In the genomic region with DNA sequence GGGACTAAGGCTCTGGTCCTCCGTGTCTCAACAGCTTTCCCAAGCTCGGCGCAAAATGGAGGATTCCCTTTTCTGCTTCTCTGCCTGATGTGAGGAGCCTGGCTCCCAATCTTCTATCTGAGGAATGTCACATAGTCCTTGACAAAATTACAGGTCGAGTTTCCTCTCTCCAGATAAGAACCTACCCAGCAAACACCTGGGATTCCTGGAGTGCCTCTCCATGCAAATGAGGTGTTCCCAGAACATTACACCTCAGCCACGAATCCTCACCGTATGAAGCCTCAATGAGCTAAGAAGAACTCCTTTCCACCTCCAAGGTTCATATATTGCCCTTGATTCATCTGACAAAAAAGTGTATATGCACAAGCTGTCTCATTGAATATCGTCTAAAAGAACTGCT, we compare ENCODE assay signal across 9 mouse cellular contexts. TPM values are rescaled to one million over a fixed set of nuclear protein-coding genes. Genes with fewer than 3 reads are reported as not detected.
DNase-seq lines count a peak whose midpoint lies in the region; ATAC-seq and TF ChIP-seq lines count a peak whose summit lies in the region.
"Had no signal": no experiment of that assay in that cellular context is flagged by ENCODE, and none has a peak within 500 bp of the region (broad histone marks: within the 10 kb centered on the region; RNA-seq: fewer than 3 reads in every experiment).

No protein-coding gene starts in this region.

- TF ChIP-seq EP300 in lung, postnatal 0 days (IDR thresholded peaks at IDR 0.05) = peak; percentile 56; the same call in 1 of the 2 replicates

- no peak for TF ChIP-seq CTCF in lung, postnatal 0 days (IDR thresholded peaks at IDR 0.05)

- no peaks in the 10 kb centered on the region for H3K4me1 ChIP-seq in neural tube, embryonic 11.5 days (ENCODE audit: control insufficient read depth, insufficient read depth, low read length)
- peaks cover 14% of the 10 kb centered on the region for H3K4me1 ChIP-seq in hindbrain, embryonic 10.5 days (replicated peaks)
- H3K4me1 ChIP-seq in lung, postnatal 0 days (ENCODE audit: insufficient read depth, low read depth, low read length) = no peaks in the 10 kb centered on the region

- no peaks in the 10 kb centered on the region for H3K9me3 ChIP-seq in neural tube, embryonic 11.5 days (ENCODE audit: control insufficient read depth, low read length)
- no peaks in the 10 kb centered on the region for H3K9me3 ChIP-seq in hindbrain, embryonic 10.5 days
- no peaks in the 10 kb centered on the region for H3K9me3 ChIP-seq in lung, postnatal 0 days (ENCODE audit: low read length)

- H3K4me2 ChIP-seq in neural tube, embryonic 11.5 days (ENCODE audit: low read depth) = peak overlapping the region; percentile 67
- H3K4me2 ChIP-seq in lung, postnatal 0 days (replicated peaks; ENCODE audit: low read depth, low read length) = peak overlapping the region; percentile 56

- H3K9ac ChIP-seq in neural tube, embryonic 11.5 days (ENCODE audit: low read length) = no peak overlapping the region
- no peak overlapping the region for H3K9ac ChIP-seq in lung, postnatal 0 days (replicated peaks; ENCODE audit: low read depth)
- H3K9ac ChIP-seq: liver, embryonic 14.5 days had no signal

- no peak overlapping the region for H3K27ac ChIP-seq in neural tube, embryonic 11.5 days (ENCODE audit: low read depth, low read length)
- H3K27ac ChIP-seq in hindbrain, embryonic 10.5 days = no peak overlapping the region
- peak overlapping the region; percentile 22; the same call in 1 of the 2 replicates for H3K27ac ChIP-seq in lung, postnatal 0 days (ENCODE audit: low read length)
- H3K27ac ChIP-seq: liver, embryonic 14.5 days had no signal

- H3K27me3 ChIP-seq in neural tube, embryonic 11.5 days (ENCODE audit: control insufficient read depth, insufficient read depth, low read length) = no peaks in the 10 kb centered on the region
- H3K27me3 ChIP-seq in hindbrain, embryonic 10.5 days (ENCODE audit: insufficient read depth, poor library complexity, severe bottlenecking) = peaks cover 6% of the 10 kb centered on the region; the same call in 1 of the 2 replicates
- no peaks in the 10 kb centered on the region for H3K27me3 ChIP-seq in lung, postnatal 0 days (replicated peaks; ENCODE audit: insufficient read depth, low read length)

- peak overlapping the region; percentile 24; the same call in 1 of the 2 replicates for H3K4me3 ChIP-seq in neural tube, embryonic 11.5 days (ENCODE audit: low read depth, low read length)
- H3K4me3 ChIP-seq in hindbrain, embryonic 10.5 days = peak overlapping the region; percentile 54
- H3K4me3 ChIP-seq in lung, postnatal 0 days (ENCODE audit: low read depth, low read length) = peak overlapping the region; percentile 31

- ATAC-seq in neural tube, embryonic 11.5 days (ENCODE audit: insufficient read depth, low FRiP score, low TSS enrichment) = no peak
- peak; percentile 71 for ATAC-seq in lung, postnatal 0 days

- WGBS in neural tube, embryonic 11.5 days = 47% methylated on average over 7 of the region's 7 CpGs
- WGBS in hindbrain, embryonic 10.5 days = 40% methylated on average over 7 of the region's 7 CpGs
- WGBS in lung, postnatal 0 days = 30% methylated on average over 7 of the region's 7 CpGs

- no peaks in the 10 kb centered on the region for H3K36me3 ChIP-seq in neural tube, embryonic 11.5 days (ENCODE audit: control insufficient read depth, insufficient read depth, low read length)
- no peaks in the 10 kb centered on the region for H3K36me3 ChIP-seq in hindbrain, embryonic 10.5 days
- no peaks in the 10 kb centered on the region for H3K36me3 ChIP-seq in lung, postnatal 0 days (ENCODE audit: insufficient read depth, low read length)

- no peak for DNase-seq in neural tube, embryonic 11.5 days (ENCODE audit: low spot score)
- DNase-seq in neural tube, embryonic 10.5 days (ENCODE audit: extremely low spot score, low spot score) = no peak
- no peak for DNase-seq in hindbrain, embryonic 10.5 days (ENCODE audit: low spot score)
- peak; percentile 71 for DNase-seq in lung, postnatal 0 days (ENCODE audit: low spot score)
- no peak for DNase-seq in right cerebral cortex, adult 18-20 months
- DNase-seq in embryo, embryonic 10 days (ENCODE audit: low spot score) = no peak
- no peak for DNase-seq in cerebellum, adult 11 months
- DNase-seq: cerebellum, adult 9-10 months had no signal

RNA-seq across cellular contexts. Expression of a gene that starts 19.7 kb away (rescaled TPM):
- 2.0 and 2.4 TPM in 2 replicates for polyA plus RNA-seq in neural tube, embryonic 11.5 days (2014; fragmentation: Nextera tagmentation; extraction: Ambion mirVana)
- polyA plus RNA-seq in hindbrain, embryonic 10.5 days (2016; fragmentation: Nextera tagmentation; extraction: Ambion mirVana) = 0.69 and 1.00 TPM in 2 replicates
- polyA plus RNA-seq in lung, postnatal 0 days (2015; fragmentation: Nextera tagmentation; extraction: Ambion mirVana) = 0.07 and 0.12 TPM in 2 replicates

RNA-seq across cellular contexts. Expression of a gene that starts 30.9 kb away (rescaled TPM):
- 9.0 and 9.6 TPM in 2 replicates for polyA plus RNA-seq in neural tube, embryonic 11.5 days (2014; fragmentation: Nextera tagmentation; extraction: Ambion mirVana)
- polyA plus RNA-seq in hindbrain, embryonic 10.5 days (2016; fragmentation: Nextera tagmentation; extraction: Ambion mirVana) = 8.6 TPM in 2 replicates
- polyA plus RNA-seq in lung, postnatal 0 days (2015; fragmentation: Nextera tagmentation; extraction: Ambion mirVana) = 9.5 and 9.6 TPM in 2 replicates
